Mouse (Mus musculus) ES-CJ7 (cell line): ENCODE measurements at regions not wholly inside any gene's neighbourhood (a gene's known extent, or its start where the extent isn't known, plus 50 kb on each side); places are given as distances from the start of the nearest gene placed in this dataset.
A peak's percentile ranks its signal among the peaks of the same experiment; 100 is the strongest.

Experiments
- DNase-seq: peaks from one replicate; pipeline ENCODE4 v3.0.0; 2011; ENCODE audit warnings: low read depth, low spot score

DNA sequence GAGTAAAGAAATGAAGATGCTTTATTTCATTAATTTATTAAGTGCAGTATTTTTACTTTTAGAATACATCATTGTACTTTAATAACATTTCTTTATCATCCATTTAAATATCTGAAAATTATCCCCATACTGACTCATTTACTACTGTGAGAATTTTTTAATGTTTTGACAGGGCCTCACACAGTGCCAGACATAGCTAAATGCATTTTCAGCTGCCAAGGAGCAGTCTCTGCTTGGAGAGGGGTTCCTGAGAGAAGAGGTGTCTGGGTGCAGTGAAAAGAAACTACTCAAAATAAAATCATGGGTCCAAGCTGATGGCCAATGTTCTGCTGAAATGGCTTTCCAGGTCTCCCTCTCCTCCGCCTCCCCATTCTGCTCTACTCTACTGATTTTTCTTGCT is 1116.3 kb upstream of the Ppp6c start:
- no peak for DNase-seq

- DNase-seq: peak; percentile 67
These were observed 1106.1 kb upstream of the Ppp6c start for GRCm38 (mm10) chr2:40332294-40332874.

- DNase-seq: peak; percentile 52
These were observed 1095.3 kb upstream of the Ppp6c start for GRCm38 (mm10) chr2:40321506-40321905.

DNA sequence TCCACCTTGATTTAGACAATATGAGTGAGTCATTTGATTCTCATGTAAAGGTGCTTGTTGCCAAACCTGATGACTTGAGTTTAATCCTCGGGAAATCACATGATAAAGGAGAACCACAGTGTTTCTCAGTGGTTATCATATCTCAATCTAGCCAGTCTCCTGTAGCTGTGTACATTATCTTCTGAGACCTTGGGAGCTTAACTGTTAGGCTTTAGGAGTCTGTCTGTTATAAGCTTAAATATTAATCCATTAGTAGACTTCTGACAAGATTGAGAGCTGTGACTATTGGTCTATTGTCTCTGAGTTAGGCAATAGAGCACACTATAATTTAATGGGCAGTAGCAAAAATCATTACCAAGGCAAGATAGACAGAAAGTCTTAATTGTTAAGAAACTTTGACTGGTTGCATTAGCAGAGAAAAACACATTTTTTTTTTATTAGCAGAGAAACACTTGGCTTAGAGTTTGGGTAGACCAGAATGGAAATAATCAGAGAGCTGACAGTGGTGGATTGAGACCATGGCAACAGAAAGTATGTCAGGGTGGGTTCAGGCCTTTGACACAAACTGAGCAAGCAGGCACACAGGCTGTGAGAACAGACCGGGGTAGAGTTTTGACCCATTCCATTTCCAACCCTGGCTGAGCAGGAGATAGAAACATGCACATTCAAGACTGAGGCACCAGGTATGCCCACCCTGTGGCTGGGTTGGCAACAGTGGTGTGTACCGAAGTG is 1094.6 kb upstream of the Ppp6c start:
- DNase-seq: no peak
